ENCODE assay signal across 9 mouse cellular contexts in genomic region chr2:30646833-30647232, GRCm38 (mm10). TPM values are rescaled to one million over a fixed set of nuclear protein-coding genes. Genes with fewer than 3 reads are reported as not detected.
DNase-seq lines count a peak whose midpoint lies in the region; ATAC-seq and TF ChIP-seq lines count a peak whose summit lies in the region.
"Had no signal": no experiment of that assay in that cellular context is flagged by ENCODE, and none has a peak within 500 bp of the region (broad histone marks: within the 10 kb centered on the region; RNA-seq: fewer than 3 reads in every experiment).

No protein-coding gene starts in this region.

- no peak for TF ChIP-seq CTCF in kidney, postnatal 0 days (IDR thresholded peaks at IDR 0.05; ENCODE audit: low read depth)

- no peaks in the 10 kb centered on the region for H3K9me3 ChIP-seq in forebrain, embryonic 10.5 days
- no peaks in the 10 kb centered on the region for H3K9me3 ChIP-seq in heart, embryonic 14.5 days (ENCODE audit: control insufficient read depth, low read length)
- no peaks in the 10 kb centered on the region for H3K9me3 ChIP-seq in kidney, postnatal 0 days (replicated peaks; ENCODE audit: low read length)
- no peaks in the 10 kb centered on the region for H3K9me3 ChIP-seq in lung, embryonic 16.5 days (ENCODE audit: control insufficient read depth, low read length)

- ATAC-seq in heart, embryonic 14.5 days (ENCODE audit: insufficient number of reproducible peaks, insufficient read depth, low FRiP score, low read depth): no peak; the same call in 1 of the 2 replicates
- 0 out of 2 replicates have a peak, but pooled peaks have one; percentile 23 for ATAC-seq in kidney, postnatal 0 days (replicated peaks; ENCODE audit: low FRiP score, low read depth)
- ATAC-seq in lung, embryonic 16.5 days (ENCODE audit: low read depth): peak; percentile 67

- H3K4me1 ChIP-seq in forebrain, embryonic 10.5 days: peaks cover 77% of the 10 kb centered on the region
- peaks cover 34 to 35% of the 10 kb centered on the region in 2 experiments for H3K4me1 ChIP-seq in heart, embryonic 14.5 days (ENCODE audit: control insufficient read depth in 2 of 2, insufficient read depth in 2 of 2, low read length in 2 of 2)
- H3K4me1 ChIP-seq in kidney, postnatal 0 days (replicated peaks; ENCODE audit: insufficient read depth, low read length): peaks cover 13% of the 10 kb centered on the region
- peaks cover 31% of the 10 kb centered on the region for H3K4me1 ChIP-seq in lung, embryonic 16.5 days (replicated peaks; ENCODE audit: control insufficient read depth, insufficient read depth, low read length)

- peak overlapping the region; percentile 46; the same call in 1 of the 2 replicates for H3K9ac ChIP-seq in heart, embryonic 14.5 days (ENCODE audit: low read length)
- no peak overlapping the region for H3K9ac ChIP-seq in kidney, postnatal 0 days (ENCODE audit: low read depth, low read length)
- peak overlapping the region; percentile 55 for H3K9ac ChIP-seq in lung, embryonic 16.5 days (ENCODE audit: low read length)

- peaks cover 5% of the 10 kb centered on the region; the same call in 1 of the 2 replicates for H3K27me3 ChIP-seq in forebrain, embryonic 10.5 days (ENCODE audit: poor library complexity, severe bottlenecking)
- H3K27me3 ChIP-seq in heart, embryonic 14.5 days (ENCODE audit: control insufficient read depth, insufficient read depth, low read length): no peaks in the 10 kb centered on the region
- H3K27me3 ChIP-seq in kidney, postnatal 0 days (ENCODE audit: insufficient read depth, low read length): no peaks in the 10 kb centered on the region
- H3K27me3 ChIP-seq in lung, embryonic 16.5 days (ENCODE audit: control insufficient read depth, insufficient read depth, low read depth, low read length): no peaks in the 10 kb centered on the region

- H3K4me2 ChIP-seq in heart, embryonic 14.5 days (ENCODE audit: low read length): peak overlapping the region; percentile 36
- no peak overlapping the region for H3K4me2 ChIP-seq in kidney, postnatal 0 days (ENCODE audit: low read length)
- H3K4me2 ChIP-seq in lung, embryonic 16.5 days (ENCODE audit: low read depth, low read length): no peak overlapping the region

- peak; percentile 78 for DNase-seq in layer of hippocampus, adult 11-12 months (ENCODE audit: low spot score)
- no peak for DNase-seq in layer of hippocampus, adult 9-10 months (ENCODE audit: low spot score)
- DNase-seq in forebrain, embryonic 10.5 days (ENCODE audit: extremely low spot score, low spot score): no peak
- peak; percentile 59 for DNase-seq in kidney, postnatal 0 days (ENCODE audit: low spot score)
- DNase-seq in right cerebral cortex, postnatal 36 days (ENCODE audit: low spot score in 2 of 2): peak; percentile 60 to 69
- no peak for DNase-seq in adipocyte (ENCODE audit: low spot score)

- 50% methylated on average over 5 of the region's 5 CpGs for WGBS in forebrain, embryonic 10.5 days
- 16% methylated on average over 5 of the region's 5 CpGs for WGBS in heart, embryonic 14.5 days
- 32% methylated on average over 5 of the region's 5 CpGs for WGBS in kidney, postnatal 0 days
- 10% methylated on average over 5 of the region's 5 CpGs for WGBS in lung, embryonic 16.5 days

- peak overlapping the region; percentile 90 for H3K27ac ChIP-seq in forebrain, embryonic 10.5 days
- peak overlapping the region; percentile 64 to 70 for H3K27ac ChIP-seq in heart, embryonic 14.5 days (replicated peaks in 1 of 2; ENCODE audit: control insufficient read depth in 1 of 2, insufficient read depth in 1 of 2, low read depth in 2 of 2, low read length in 2 of 2)
- peak overlapping the region; percentile 73 for H3K27ac ChIP-seq in kidney, postnatal 0 days
- H3K27ac ChIP-seq in lung, embryonic 16.5 days (ENCODE audit: low read length): peak overlapping the region; percentile 83

- H3K36me3 ChIP-seq in forebrain, embryonic 10.5 days (replicated peaks): no peaks in the 10 kb centered on the region
- no peaks in the 10 kb centered on the region for H3K36me3 ChIP-seq in heart, embryonic 14.5 days (ENCODE audit: control insufficient read depth, insufficient read depth, low read length)
- H3K36me3 ChIP-seq in kidney, postnatal 0 days (ENCODE audit: insufficient read depth, low read length): no peaks in the 10 kb centered on the region
- H3K36me3 ChIP-seq in lung, embryonic 16.5 days (ENCODE audit: control insufficient read depth, insufficient read depth, low read length): no peaks in the 10 kb centered on the region

- H3K4me3 ChIP-seq in forebrain, embryonic 10.5 days: peak overlapping the region; percentile 29; the same call in 1 of the 2 replicates
- H3K4me3 ChIP-seq in heart, embryonic 14.5 days (ENCODE audit: control insufficient read depth in 1 of 2, insufficient read depth in 1 of 2, low read depth in 1 of 2, low read length in 2 of 2): no peak overlapping the region
- H3K4me3 ChIP-seq in kidney, postnatal 0 days (replicated peaks; ENCODE audit: low read depth, low read length): no peak overlapping the region
- H3K4me3 ChIP-seq in lung, embryonic 16.5 days (ENCODE audit: low read length): no peak overlapping the region
- H3K4me3 ChIP-seq: myocyte had no signal

RNA-seq across cellular contexts. Expression of gene Cstad, which starts 52.0 kb away (rescaled TPM):
- polyA plus RNA-seq in forebrain, embryonic 10.5 days (2016; fragmentation: Nextera tagmentation; extraction: Ambion mirVana): 0.35 TPM in 1 of 2 replicates, not detected in the other
- 3.2 and 3.8 TPM in 2 replicates for polyA plus RNA-seq in heart, embryonic 14.5 days (2014; fragmentation: Nextera tagmentation; extraction: Ambion mirVana)
- 2.1 and 2.7 TPM in 2 replicates for polyA plus RNA-seq in kidney, postnatal 0 days (2015; fragmentation: Nextera tagmentation; extraction: Ambion mirVana)
- polyA plus RNA-seq in lung, embryonic 16.5 days (2015; fragmentation: Nextera tagmentation; extraction: Ambion mirVana): 0.69 and 1.6 TPM in 2 replicates

Comparison
In these comparisons a context has a peak if more than half of its experiments do, and no peak if none do; other contexts are left out.
1. DNase-seq: peak in layer of hippocampus, adult 11-12 months (single experiment), kidney, postnatal 0 days (single experiment) and right cerebral cortex, postnatal 36 days (2 of 2); none in layer of hippocampus, adult 9-10 months (single experiment), forebrain, embryonic 10.5 days (single experiment) and adipocyte (single experiment).
2. Peak in every context shown above with its lines, with median percentiles within 50 percentile points of each other: H3K27ac ChIP-seq.